Mouse (Mus musculus) natural killer cell, adult 2 months (primary cell): ENCODE results near the gene Oscar.
A peak's percentile ranks its signal among the peaks of the same experiment; 100 is the strongest.

Experiments used
- DNase-seq, 2 experiments: peaks; one replicate each; pipeline ENCODE4 v3.0.0; 2022; ENCODE audit warnings: low spot score in 2 of 2

The Oscar gene

DNA sequence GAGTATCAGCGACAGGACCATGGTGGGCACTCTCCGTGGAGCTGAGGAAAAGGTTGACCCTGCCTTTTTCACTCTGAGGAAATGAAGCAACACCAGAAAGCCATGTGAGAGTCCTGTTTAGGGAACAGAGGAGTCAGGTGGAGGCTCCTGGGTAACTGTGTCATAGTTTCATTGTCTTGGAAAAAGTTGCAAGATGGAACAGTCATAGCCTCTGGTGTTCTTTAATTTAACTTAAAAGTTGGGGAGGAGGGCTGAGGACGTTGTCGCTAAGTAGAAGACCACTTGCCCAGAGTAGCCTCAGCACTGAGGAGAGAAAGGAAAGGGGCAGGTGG lies at the start of gene Oscar:
Oscar (minus strand) TSS at position 101 of the 332 bp plus-strand sequence.
- no peak for DNase-seq

DNA sequence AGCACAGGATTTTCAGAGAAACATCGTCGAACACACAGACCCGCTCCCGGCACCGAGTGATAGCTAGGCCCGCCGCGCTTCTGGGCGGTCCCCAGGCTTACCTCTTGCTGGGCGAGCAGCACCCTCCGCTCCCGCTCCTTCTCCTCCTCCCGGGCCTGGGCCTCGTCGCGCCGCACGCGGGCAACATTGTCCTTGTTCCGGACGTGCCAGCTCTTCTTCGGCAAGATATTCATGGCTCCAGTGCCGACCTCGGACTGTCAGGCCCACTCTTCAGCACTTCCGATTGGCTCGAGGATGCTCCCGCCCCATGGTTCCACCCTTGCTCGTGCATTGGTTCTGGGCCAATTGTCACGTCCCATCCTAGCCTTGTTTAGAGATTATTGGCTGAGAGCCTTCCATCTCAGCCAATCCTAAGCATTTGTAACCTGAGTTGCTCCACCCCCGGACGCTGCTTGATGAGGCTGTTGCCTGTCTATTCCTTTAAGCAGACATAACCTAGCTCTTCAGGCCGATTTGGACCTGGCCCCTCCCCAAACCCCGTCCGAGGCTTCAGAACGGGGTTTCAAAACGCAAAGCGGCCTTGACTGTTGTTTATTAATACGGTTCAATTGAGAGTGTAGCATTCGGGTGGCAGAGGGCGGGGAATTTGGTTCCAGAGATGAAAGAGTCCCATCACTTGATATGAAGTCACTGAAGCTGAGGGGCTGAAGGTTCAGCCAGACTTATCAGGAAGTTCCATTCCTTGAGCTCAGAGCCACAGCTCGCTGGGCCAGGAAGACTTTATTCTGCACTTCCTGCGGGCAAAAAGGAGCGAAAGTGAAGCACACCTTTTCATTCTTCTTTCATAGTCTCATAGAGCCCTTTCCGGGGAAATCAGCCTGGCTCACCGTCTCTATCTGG lies 49.5 kb upstream of the Oscar start, which contains the start of gene Leng1:
Leng1 (minus strand) TSS at position 626 of the 900 bp plus-strand sequence.
- DNase-seq, result peak; percentile 93 to 94

DNA sequence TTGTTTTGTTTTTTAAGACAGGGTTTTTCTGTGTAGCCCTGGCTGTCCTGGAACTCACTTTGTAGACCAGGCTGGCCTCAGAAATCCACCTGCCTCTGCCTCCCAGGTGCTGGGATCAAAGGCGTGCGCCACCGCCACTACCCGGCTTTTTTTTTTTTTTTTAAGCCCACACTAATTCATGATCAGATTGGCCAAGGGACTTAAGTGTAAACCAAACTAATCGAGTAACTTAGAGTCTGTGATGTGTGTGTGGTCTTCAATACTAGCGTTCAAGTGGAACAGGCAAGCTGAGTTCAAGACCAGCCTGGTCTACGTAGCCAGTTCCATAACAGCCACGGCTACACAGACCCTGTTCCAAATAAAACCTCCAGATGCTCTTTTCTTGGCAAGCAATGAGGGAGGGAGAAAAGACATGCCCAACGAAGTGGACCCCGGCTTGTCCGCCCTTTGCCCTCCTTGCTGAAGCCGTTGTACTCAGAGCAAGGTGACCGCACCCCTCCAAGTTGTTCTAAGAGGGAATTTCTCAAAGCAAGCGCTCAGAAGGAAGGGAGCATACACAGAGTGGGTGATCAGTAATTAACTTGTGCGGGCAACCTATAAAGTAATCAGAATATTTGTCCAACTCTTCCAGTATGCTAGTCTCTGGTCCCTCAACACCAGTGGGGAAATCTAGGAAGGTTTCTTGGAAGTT lies 48.7 kb upstream of the Oscar start:
- no peak for DNase-seq

DNA sequence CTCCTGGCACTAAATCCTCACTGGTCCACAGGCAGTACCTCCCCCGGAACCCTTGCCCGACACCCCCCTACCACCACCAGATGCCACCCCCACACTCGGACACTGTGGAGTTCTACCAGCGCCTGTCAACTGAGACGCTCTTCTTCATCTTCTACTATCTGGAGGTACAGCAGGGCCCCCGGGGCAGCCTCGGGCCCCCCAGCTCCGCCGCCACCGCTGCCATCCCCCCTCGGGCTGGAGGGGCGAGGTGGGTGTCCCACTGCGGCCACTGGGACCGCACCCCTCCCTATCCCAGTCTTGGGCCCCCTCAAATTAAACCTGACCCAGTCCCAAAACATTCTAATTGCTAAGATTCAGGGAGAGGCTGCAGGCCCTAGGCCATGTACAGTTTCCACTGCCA lies 42.6 kb upstream of the Oscar start:
- DNase-seq, result no peak

DNA sequence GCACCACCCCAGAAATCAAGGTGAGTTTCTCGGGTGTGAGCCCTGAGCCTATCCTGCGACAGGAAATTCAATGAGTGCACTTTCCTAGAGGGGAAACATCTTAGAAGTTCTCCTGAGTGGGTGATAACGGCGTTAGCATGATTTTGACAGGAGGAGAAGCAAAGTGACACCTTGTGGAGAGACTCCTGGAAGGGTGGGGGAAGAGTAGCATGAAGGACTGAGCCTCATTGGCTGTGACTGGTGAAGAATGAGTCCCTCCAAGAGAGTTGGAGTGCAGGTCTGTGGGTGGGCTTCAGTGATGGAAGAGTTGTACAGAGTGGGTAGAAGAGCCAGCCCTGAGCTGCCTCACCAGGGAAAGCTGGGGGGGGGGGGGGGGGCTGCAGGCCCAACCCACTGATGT lies 41.0 kb upstream of the Oscar start:
- DNase-seq, result no peak

DNA sequence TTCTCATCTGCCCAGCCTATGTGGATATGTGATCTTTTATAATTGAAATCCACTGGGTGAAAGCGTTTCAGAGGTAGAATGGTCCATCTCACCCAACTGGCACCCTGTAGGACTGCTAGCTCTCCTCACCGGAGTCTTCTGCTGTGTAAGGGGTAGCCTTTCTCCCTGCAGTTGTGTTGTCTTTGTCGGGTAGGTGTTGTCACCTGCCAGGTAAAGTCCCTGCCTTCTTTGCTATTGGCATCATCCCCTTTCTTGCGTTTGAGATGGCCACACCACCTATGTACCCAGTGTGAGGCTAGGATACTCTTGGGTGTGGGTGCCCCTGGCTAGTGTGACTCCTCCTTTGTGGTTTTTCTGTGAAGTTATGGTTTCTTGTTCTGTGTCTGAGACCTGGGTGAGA lies 30.7 kb upstream of the Oscar start:
- peak; percentile 40 to 66 for DNase-seq

DNA sequence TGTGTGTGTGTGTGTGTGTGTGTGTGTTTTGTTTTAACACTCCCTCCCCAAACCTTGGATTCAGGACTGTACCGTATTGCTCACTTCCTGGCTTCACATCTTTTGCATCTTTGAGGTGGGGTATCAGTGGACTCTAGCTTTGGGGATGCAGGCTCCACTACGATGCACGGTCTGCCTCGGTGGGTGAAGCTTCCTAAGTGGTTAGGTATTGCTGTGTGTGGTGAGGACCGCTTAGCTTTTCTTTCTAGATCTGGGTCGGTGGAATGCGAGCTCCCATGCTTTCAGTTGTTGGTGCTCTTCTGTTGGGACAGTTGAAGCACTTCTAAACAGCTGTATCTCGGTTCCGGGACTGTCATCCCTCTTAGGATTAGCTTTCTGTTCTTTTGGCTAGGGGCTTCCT lies 30.2 kb upstream of the Oscar start:
- no peak for DNase-seq

DNA sequence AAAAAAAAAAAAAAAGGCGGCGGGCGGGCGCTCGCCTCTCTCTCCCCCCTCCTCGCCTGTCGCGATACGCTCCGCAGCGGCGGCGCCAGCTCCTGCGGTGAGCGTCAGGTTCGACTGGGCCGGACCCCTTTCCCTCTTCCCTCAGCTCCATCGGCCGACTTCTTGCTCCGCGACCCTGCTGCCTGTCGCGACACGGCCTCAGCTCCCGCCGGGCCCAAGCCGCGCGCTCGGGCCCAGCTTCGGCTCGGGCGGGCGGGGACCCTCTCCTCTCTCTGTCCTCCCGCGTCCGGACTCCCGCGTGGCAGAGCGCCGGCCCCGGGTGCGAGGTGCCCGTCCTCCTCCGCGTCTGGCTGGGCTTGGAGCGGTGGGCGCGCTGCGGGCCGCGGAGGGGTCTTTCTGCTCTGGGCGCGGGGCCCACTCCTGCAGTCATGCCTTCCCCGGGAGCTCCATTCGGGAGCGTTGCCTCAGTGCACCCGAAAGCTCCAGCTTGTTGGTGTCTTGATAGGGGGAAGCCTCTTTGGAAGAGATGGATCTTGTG lies 29.6 kb upstream of the Oscar start:
- no peak for DNase-seq

DNA sequence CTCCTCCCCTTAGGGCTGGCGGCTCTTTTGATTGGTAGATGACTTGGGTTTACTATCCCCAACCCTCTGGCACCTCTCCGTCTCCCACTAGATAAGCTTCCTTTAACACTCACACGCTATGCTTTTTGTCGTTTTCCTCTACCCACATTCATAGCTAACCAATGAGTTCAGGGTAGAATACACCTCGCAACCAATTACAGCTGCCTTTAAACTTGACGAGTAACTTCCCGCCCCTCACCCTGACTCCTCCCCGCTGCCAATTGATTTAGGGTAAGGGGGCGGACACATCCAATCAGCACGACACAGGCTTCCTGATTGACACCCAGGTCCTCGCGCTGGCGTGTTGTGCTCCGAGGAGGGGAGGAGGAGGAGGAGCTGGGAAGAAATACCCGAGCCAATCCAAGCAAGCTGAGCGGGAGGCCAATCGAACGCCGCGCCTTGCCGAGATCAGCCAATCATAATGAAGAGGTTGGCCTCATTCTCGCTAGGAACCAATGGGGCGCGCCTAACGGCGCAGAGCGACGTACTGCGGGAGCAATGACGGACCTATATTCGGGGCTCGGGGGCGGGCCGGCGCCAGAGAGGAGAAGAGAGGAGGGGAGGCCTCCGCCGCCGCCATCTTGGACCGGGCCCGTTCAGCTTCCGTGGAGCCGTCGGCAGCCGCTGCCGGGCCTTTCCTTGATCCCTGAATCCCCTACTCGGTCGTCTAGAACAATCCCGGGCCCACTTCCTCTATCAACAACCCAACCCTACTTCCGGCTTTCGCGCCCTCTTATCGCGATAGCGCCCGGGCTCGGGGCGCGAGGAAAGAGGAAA lies 28.9 kb upstream of the Oscar start, which contains the start of gene Cnot3:
Cnot3 (plus strand) TSS at position 597 of the 816 bp plus-strand sequence.
- peak; percentile 99 for DNase-seq

DNA sequence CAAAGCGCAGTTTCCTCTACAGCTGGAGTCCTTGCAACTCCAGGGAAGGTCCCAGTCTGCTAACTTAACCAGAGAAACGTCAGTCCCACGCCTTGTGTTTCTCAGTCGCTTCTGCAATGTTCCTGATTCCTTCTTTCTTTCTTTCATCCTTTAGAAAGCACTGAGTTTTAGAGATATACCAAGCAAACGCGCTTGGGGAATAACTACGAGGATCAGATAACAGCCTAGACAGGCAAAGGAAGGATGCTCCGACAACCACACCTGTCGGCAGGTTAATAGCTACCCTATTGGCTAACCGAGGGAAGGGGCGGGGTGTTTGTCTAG lies 28.4 kb upstream of the Oscar start:
- DNase-seq, result no peak

DNA sequence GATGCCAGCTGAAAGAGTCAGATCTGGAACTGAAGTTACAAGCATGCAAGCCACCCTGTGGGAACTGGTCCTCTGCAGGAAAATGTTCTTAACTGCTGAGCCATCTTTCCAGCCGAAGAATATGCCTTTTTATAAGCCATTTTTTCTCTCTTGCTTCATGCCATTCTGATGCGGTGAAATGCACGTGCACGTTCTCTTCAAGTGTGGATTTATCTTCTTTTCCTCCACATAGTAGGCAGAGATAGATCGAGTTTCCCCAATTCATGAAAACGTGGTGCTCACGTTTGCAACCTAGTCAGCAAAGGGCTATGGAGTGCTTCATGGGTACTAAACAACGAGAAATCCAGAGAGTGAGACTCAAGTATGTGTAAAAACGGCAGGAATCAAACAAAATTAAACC lies 27.9 kb upstream of the Oscar start:
- no peak for DNase-seq

DNA sequence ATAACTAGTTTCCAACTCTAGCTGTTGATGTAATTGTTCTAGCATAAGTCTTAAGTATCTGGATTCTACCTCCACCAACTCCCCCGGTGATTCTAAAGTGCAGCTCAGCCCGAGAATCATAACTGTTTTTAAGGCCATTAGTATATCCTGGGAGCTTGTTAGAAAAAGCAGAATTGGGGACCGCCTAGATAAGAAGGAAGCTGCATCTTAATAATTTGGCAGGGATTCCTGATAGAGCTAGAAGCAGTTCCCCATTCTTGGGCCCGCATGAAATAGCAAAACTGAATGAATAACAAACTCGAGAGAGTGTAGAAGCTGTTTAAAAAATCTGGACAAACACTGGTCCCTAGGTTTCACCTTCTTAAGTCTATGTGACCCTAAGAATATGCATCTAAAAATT lies 27.5 kb upstream of the Oscar start:
- no peak for DNase-seq

DNA sequence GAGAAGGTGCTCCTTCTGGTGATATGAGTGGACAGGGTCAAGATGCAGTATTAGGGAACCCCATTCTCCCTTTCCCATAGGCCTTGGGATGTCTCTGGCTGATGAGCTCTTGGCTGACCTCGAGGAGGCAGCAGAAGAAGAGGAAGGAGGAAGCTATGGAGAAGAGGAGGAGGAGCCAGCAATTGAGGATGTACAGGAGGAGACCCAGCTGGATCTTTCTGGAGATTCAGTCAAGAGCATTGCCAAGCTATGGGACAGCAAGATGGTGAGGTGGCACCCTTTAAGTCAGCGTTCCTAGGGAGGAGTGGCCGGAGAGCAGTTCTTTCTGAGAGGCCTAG lies 14.5 kb upstream of the Oscar start:
- no peak for DNase-seq

DNA sequence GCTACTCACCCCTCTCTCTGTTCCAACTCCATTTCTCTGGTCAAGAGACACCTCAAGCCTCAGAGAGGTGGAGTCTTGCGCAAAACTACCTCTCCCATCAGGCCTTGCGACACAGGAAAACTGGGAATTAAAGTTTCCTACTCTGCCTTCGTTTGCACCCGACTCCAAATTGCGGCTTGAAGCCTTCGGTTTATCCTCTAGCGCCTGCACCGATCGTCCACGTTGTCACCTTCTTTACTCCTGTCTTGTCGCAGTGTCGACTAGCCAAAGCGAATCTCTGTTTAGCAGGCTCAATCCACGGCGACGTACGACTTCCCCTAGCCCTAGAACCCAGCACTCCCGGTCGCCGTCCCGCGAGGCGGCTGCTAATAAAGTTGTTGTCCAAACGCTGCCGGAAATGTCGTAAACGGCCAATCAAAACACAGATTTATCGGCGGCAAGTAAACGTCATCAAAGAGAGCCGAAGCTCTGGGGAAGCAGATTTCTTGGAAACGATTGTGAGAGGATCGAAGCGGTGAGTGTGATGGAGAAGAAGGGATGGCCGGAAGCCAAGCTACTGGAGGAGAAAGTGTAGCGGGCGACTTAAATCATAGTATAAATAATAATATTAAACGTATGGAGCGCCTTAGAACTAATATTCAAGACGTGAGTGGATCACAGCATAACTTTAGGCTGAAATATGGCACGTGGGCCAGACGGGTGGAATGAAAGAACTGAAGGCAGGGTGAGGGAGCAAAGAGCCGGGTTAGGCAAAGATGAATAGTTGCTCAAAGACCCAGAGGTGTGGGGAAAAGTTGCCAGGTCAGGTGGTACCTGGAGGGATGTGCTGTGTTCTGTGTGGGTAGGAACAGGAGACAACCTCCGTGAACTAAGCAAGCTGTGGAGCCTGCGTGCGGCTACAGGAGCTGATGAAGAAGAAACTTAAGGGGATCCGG lies 13.9 kb upstream of the Oscar start, which contains the start of the genes Tfpt and Prpf31:
Tfpt (minus strand) TSS at position 387 of the 935 bp plus-strand sequence.
Prpf31 (plus strand) TSS at position 443 of the 935 bp plus-strand sequence.
- peak; percentile 93 to 94 for DNase-seq

DNA sequence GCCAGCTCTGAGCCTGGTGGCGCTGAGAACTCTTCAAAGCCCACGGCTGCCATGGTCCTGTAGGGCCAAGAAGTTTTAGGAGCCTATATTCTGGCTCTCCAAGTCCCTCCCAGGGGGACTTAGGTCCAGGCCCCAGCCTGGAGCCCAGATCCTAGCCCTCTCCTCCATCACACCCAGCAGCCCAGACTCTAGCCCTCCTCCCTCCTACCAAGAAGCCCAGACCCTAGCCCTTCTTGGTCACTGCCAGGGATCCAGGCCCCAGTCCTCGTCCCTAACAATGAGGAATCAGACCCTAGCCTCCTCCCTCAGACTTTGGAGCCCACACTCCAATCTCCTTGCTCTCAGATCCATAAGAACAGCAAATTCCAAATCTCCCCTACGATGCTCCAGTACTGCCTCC lies 13.1 kb upstream of the Oscar start:
- no peak for DNase-seq

DNA sequence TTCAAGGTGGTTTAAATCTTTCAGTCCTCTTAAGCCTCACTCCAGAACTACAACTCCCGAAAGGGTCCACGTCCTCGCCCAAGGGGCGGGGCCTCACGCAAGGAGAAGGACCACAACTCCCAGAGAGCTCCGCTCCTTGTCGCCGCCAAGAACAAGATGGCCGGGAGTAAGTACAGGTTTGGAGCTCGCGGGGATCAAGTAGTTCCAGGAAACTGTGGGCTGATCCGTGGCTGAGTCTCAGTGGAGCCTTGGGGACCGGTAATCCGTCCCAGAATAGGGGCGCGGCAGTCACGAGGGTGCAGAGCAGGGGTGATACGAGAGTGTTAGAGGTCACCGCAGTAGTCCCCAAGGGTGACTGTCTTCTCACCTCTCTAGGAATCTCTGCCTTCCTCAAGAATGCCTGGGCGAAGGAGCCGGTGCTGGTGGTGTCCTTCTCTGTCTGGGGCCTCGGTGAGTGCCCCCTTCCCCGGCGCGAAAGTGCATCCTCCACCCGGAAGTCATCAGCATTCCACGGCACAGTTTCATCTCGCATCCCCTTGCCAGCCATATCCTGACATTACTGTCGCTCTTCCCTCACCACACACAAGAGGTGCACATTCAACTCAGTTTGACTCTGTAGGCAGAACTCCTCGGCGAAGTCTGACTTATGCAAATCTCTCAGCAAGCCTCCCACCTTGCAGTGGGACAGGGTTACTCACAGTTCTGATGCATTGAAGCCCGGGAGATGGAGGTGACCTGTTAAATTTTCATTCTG lies 1.5 kb upstream of the Oscar start, which contains the start of gene Ndufa3:
Ndufa3 (plus strand) TSS at position 132 of the 754 bp plus-strand sequence.
- peak; percentile 75 to 86 for DNase-seq

DNA sequence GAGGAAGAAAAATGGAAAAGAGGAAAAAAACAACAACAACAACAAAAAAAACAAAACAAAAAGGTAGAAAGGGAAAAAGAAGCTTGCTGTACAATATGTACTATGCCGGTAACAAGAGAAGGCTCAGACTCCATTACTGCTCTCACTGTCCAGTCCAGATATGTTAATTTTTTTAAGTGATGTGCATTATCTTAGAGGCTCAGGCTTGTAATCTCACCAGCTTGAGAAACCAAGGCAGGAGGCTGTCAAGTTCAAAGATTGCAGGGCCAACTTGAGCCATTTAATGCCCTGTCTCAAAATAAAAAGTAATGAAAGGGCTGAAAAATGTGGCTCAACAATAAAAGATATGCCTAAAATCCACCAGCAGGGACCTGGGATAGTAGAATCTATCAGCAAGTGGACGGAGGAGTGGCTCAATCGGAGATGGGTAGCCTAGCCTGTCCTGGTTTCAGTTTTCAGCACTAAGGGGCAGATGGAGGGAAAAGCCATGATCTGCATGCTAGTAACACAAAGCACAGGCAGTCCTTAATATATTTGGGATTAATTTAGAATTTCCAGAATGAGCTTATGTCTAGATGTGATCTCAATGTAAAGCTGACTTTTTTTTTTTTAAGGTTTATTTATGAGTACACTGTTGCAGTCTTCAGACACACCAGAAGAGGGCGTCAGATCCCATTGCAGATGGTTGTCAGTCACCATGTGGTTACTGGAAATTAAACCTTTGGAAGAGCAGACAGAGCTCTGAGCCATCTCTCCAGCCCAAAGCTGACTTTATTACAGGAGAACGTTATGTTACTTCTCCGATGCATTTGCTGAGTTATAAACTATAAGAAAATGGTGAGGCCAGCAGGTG lies 658 bp upstream of the Oscar start:
- no peak for DNase-seq

DNA sequence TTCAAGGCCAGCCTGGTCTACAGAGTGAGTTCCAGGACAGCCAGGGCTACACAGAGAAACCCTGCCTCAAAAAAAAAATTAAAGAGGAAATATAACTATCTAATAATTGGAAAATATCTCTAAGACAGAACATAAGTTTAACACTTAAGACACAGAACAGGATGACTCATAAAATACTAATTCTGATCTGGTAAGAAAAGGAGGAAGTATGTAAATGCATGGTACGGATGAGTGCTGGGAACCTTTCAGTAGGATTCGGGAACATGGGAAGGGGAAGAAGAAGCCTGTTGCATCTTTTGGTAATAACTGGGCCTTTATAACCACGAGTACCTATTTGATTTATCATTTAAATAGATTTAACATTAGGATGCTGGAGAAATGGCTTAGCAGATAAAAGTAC lies 1.9 kb downstream of the Oscar start:
- no peak for DNase-seq

DNA sequence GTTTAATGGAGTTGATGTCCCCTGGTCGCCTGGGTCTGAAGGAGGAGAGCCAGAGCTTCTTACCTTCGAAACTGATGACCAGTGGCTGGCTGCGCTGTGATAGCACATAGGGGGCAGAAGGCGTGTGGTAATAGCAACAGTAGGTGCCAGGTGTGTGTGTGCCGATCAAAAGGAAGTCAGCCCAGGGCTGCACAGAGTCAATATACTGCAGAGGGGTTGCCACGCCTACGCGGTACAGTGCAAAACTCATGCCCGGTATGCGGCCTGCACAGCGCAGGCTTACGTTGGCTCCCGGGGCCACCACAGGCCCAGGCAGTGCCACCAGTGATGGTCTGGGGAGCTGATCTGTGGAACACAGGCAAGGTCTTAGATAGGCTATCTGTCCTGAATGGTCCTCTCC lies 5.0 kb downstream of the Oscar start:
- DNase-seq, result no peak
